Mouse (Mus musculus) CD4-positive, CD25-positive, alpha-beta regulatory T cell, adult 9 weeks (primary cell): Measurements from ENCODE around the gene Cldn15. TPM values are rescaled to one million over a fixed set of nuclear protein-coding genes. Genes with fewer than 3 reads are reported as not detected.

Source experiments
- polyA plus RNA-seq: library from polyadenylated mRNA; unstranded; fragments of 100-300 nt; shearing (Covaris generic); gene quantifications from one replicate; pipeline ENCODE4 v1.2.1, GENCODE M21; 2017

Cldn15 gene
- not detected for polyA plus RNA-seq

GRCm38 (mm10) chr5:136966331-136966730, at the start of gene Cldn15:
Gene Cldn15, plus strand, starts transcription at chr5:136966616.

GRCm38 (mm10) chr5:136953015-136953414, 13.4 kb upstream of the Cldn15 start, which contains the start of gene Fis1:
Gene Fis1, plus strand, starts transcription at chr5:136953275.

GRCm38 (mm10) chr5:136986695-136987137, 20.3 kb downstream of the Cldn15 start, which contains the start of gene Plod3:
Gene Plod3, plus strand, starts transcription at chr5:136987019.

DNA sequence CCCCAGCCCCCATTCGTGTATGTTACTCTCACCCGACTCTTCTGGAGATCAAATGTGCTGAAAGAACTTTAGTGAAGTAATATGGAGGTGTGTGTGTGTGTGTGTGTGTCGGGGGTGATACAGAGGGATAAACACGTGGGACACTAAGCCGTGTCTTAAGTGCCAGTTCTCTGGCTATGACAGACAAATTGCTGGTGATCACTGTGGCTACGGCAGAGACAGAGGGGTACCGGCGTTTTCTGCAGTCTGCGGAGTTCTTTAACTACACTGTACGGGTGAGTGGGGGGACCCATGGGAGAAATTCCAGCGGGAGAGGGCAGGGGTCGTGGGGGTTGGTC, 21.5 kb downstream of the Cldn15 start, which contains the start of gene Znhit1:
TSS of gene Znhit1 (minus strand) at position 88 of the 338 bp plus-strand sequence.

Other genes starting within 250 kb of the Cldn15 start
- 0.32 TPM for gene Col26a1, start 83.4 kb upstream of the Cldn15 start, polyA plus RNA-seq
- gene Ift22, start 58.5 kb upstream of the Cldn15 start, polyA plus RNA-seq, result 10.7 TPM
- 351 TPM for gene Fis1, start 13.3 kb upstream of the Cldn15 start, polyA plus RNA-seq
- 8.0 TPM for gene Plod3, start 20.4 kb downstream of the Cldn15 start, polyA plus RNA-seq
- 58.7 TPM for gene Znhit1, start 21.4 kb downstream of the Cldn15 start, polyA plus RNA-seq
- 0.33 TPM for gene Vgf, start 59.8 kb downstream of the Cldn15 start, polyA plus RNA-seq
- gene Ap1s1, start 79.5 kb downstream of the Cldn15 start, polyA plus RNA-seq, result 104 TPM
- gene Serpine1, start 105.7 kb downstream of the Cldn15 start, polyA plus RNA-seq, result not detected
- 24.4 TPM for gene Trim56, start 149.6 kb downstream of the Cldn15 start, polyA plus RNA-seq
- not detected for gene Muc3, start 182.7 kb downstream of the Cldn15 start, polyA plus RNA-seq
- 1.6 TPM for gene Muc3a, start 245.8 kb downstream of the Cldn15 start, polyA plus RNA-seq